Mouse (Mus musculus) left cerebral cortex, postnatal 25 days (tissue): Measurements from ENCODE around the gene Depdc1a. TPM values are rescaled to one million over a fixed set of nuclear protein-coding genes. Genes with fewer than 3 reads are reported as not detected.
A peak's percentile ranks its signal among the peaks of the same experiment; 100 is the strongest.
"Not testable (repeated sequence)": the region's sequence is repeated elsewhere in the genome, so short reads cannot be mapped to it uniquely, and the experiment has no call there.

Experiments used
- DNase-seq, 2 experiments: peaks; one replicate each; pipeline ENCODE4 v3.0.0; 2022; ENCODE audit warnings: low spot score in 2 of 2, mixed read lengths in 1 of 2
- intact Hi-C: fragments of 180-260 bp; cut with DNase I; formaldehyde crosslinking; loops from one replicate; pipeline ENCODE4 v1.15.1; 2025
- total RNA-seq, 2 experiments: library from RNA; stranded (reverse); gene quantifications; 2 replicates each; pipeline ENCODE4 v1.2.3; 2021

Gene Depdc1a
- total RNA-seq, result not detected

GRCm38 (mm10) chr3:159495243-159495801 lies at the start of gene Depdc1a:
Gene Depdc1a, plus strand, starts transcription at chr3:159495433.
- DNase-seq, result peak; percentile 92 to 94
- intact Hi-C loops, result no loop called here

- intact Hi-C loops, result no loop called here
- DNase-seq, result no peak
Observed at GRCm38 (mm10) chr3:159470059-159470458, 25.2 kb upstream of the Depdc1a start.

- intact Hi-C loops, result no loop called here
- DNase-seq, result no peak
Observed at GRCm38 (mm10) chr3:159475465-159475864, 19.8 kb upstream of the Depdc1a start.

GRCm38 (mm10) chr3:159477250-159477962 lies 17.8 kb upstream of the Depdc1a start:
- DNase-seq, result no peak
- intact Hi-C loops, result no loop called here

- intact Hi-C loops, DNase-seq: not testable (repeated sequence)
Observed at GRCm38 (mm10) chr3:159494709-159495108, 524 bp upstream of the Depdc1a start.

GRCm38 (mm10) chr3:159508899-159509298 lies 13.7 kb downstream of the Depdc1a start:
- DNase-seq, result no peak
- intact Hi-C loops, result no loop called here

GRCm38 (mm10) chr3:159528563-159528962 lies 33.3 kb downstream of the Depdc1a start:
- intact Hi-C loops, result no loop called here
- no peak for DNase-seq

- peak; percentile 23 to 53 for DNase-seq
- intact Hi-C loops, result loop anchor here (5.0 to 10.0 kb wide), 4 partner anchors 984 to 1674 kb away; partner anchors contain the start of genes Lrrc40, Lrrc7 and Srsf11
Observed at GRCm38 (mm10) chr3:159548303-159548702, 53.1 kb downstream of the Depdc1a start.

GRCm38 (mm10) chr3:159550224-159550623 lies 55.0 kb downstream of the Depdc1a start:
- intact Hi-C loops, result no loop called here
- DNase-seq, result no peak

Other genes with a start within 250 kb of the Depdc1a start
- gene Rpe65, start 103.7 kb downstream of the Depdc1a start, total RNA-seq, result under 1 TPM; 0.37 to 0.57 TPM